Mouse (Mus musculus) stomach, postnatal 0 days (tissue): Measurements from ENCODE around the gene Stoml2.

Experiments used
- CTCF ChIP-seq: IDR thresholded peaks from 2 replicates; pipeline ENCODE4 v1.5.1; 2016; ENCODE audit warnings: antibody characterized with exemption, low read depth, mild to moderate bottlenecking, moderate library complexity
- EP300 ChIP-seq: optimal IDR thresholded peaks from 2 replicates; pipeline ENCODE3; 2016; ENCODE audit warnings: antibody characterized with exemption

- TF ChIP-seq CTCF, result peak; percentile 47; the same call in 1 of the 2 replicates
- no peak for TF ChIP-seq EP300
These were observed 53.4 kb downstream of the Stoml2 start for GRCm38 (mm10) chr4:42978062-42978461.
